Mouse (Mus musculus): ENCODE data around the gene Ctf1. TPM values are rescaled to one million over a fixed set of nuclear protein-coding genes. Genes with fewer than 3 reads are reported as not detected.

Ctf1 gene
- polyA plus RNA-seq, 1 experiment from 2014 or later: 5.2 TPM

GRCm38 (mm10) chr7:127753741-127754140 is 41.2 kb downstream of the Ctf1 start:
- H3K36me3 ChIP-seq (ENCODE audit: control insufficient read depth, insufficient read depth, low read length): peaks cover 27% of the 10 kb centered on the region
- WGBS: 80% methylated on average over 7 of the region's 7 CpGs

GRCm38 (mm10) chr7:127759716-127760115 is 47.2 kb downstream of the Ctf1 start:
- no peak for ATAC-seq
- H3K9ac ChIP-seq (ENCODE audit: low read depth, low read length): no peak overlapping the region
- H3K9me3 ChIP-seq (ENCODE audit: control insufficient read depth, low read length): no peaks in the 10 kb centered on the region
- H3K4me3 ChIP-seq (ENCODE audit: low read length): no peak overlapping the region
- WGBS: 45% methylated on average over 6 of the region's 6 CpGs
- H3K4me1 ChIP-seq (ENCODE audit: control insufficient read depth, insufficient read depth, low read length): peaks cover 14% of the 10 kb centered on the region; the same call in 1 of the 2 replicates
- H3K4me2 ChIP-seq (ENCODE audit: low read depth, low read length): peak overlapping the region; percentile 9; the same call in 1 of the 2 replicates
- no peaks in the 10 kb centered on the region for H3K27me3 ChIP-seq (replicated peaks; ENCODE audit: control insufficient read depth, insufficient read depth, low read length)
- peaks cover 12% of the 10 kb centered on the region for H3K36me3 ChIP-seq (ENCODE audit: control insufficient read depth, insufficient read depth, low read length)
- H3K27ac ChIP-seq (ENCODE audit: low read length): no peak overlapping the region; the same call in 1 of the 2 replicates

More at GRCm38 (mm10) chr7:127753741-127754140, 41.2 kb downstream of the Ctf1 start:
- Histone ChIP-seq H3K4me1 (ENCODE audit: control insufficient read depth, insufficient read depth, low read length) (peaks cover 10% of the 10 kb centered on the region; the same call in 1 of the 2 replicates), H3K27ac (ENCODE audit: low read length) (no peak overlapping the region), H3K4me2 (ENCODE audit: low read depth, low read length) (no peak overlapping the region), H3K4me3 (ENCODE audit: low read length) (no peak overlapping the region), H3K9me3 (ENCODE audit: control insufficient read depth, low read length) (no peaks in the 10 kb centered on the region), H3K9ac (ENCODE audit: low read depth, low read length) (no peak overlapping the region), H3K27me3 (replicated peaks; ENCODE audit: control insufficient read depth, insufficient read depth, low read length) (no peaks in the 10 kb centered on the region)
- ATAC-seq: no peak

- no peak overlapping the region for H3K4me2 ChIP-seq (ENCODE audit: low read depth, low read length)
- WGBS: 58% methylated on average over 3 of the region's 3 CpGs
- H3K36me3 ChIP-seq (ENCODE audit: control insufficient read depth, insufficient read depth, low read length): peaks cover 4% of the 10 kb centered on the region; the same call in 1 of the 2 replicates
- H3K9me3 ChIP-seq (ENCODE audit: control insufficient read depth, low read length): no peaks in the 10 kb centered on the region
- H3K27me3 ChIP-seq (replicated peaks; ENCODE audit: control insufficient read depth, insufficient read depth, low read length): no peaks in the 10 kb centered on the region
- peak overlapping the region; percentile 59 for H3K27ac ChIP-seq (ENCODE audit: low read length)
- H3K4me3 ChIP-seq (ENCODE audit: low read length): no peak overlapping the region
- peak; percentile 30 for ATAC-seq
- H3K9ac ChIP-seq (ENCODE audit: low read depth, low read length): no peak overlapping the region
- peaks cover 9% of the 10 kb centered on the region; the same call in 1 of the 2 replicates for H3K4me1 ChIP-seq (ENCODE audit: control insufficient read depth, insufficient read depth, low read length)
Measured at GRCm38 (mm10) chr7:127760478-127760877, 47.9 kb downstream of the Ctf1 start.

GRCm38 (mm10) chr7:127761026-127761425 is 48.5 kb downstream of the Ctf1 start:
- Histone ChIP-seq H3K27ac (ENCODE audit: low read length) (peak overlapping the region; percentile 59), H3K9me3 (ENCODE audit: control insufficient read depth, low read length) (no peaks in the 10 kb centered on the region), H3K4me2 (ENCODE audit: low read depth, low read length) (no peak overlapping the region), H3K9ac (ENCODE audit: low read depth, low read length) (no peak overlapping the region), H3K4me1 (ENCODE audit: control insufficient read depth, insufficient read depth, low read length) (peaks cover 9% of the 10 kb centered on the region; the same call in 1 of the 2 replicates), H3K4me3 (ENCODE audit: low read length) (no peak overlapping the region), H3K27me3 (replicated peaks; ENCODE audit: control insufficient read depth, insufficient read depth, low read length) (no peaks in the 10 kb centered on the region), H3K36me3 (ENCODE audit: control insufficient read depth, insufficient read depth, low read length) (peaks cover 4% of the 10 kb centered on the region; the same call in 1 of the 2 replicates)
- peak; percentile 67 for ATAC-seq
- 33% methylated on average over 7 of the region's 7 CpGs for WGBS

GRCm38 (mm10) chr7:127763642-127764041 is 51.1 kb downstream of the Ctf1 start:
- Histone ChIP-seq H3K9ac (ENCODE audit: low read depth, low read length) (no peak overlapping the region), H3K36me3 (ENCODE audit: control insufficient read depth, insufficient read depth, low read length) (peaks cover 8% of the 10 kb centered on the region; the same call in 1 of the 2 replicates), H3K4me2 (ENCODE audit: low read depth, low read length) (no peak overlapping the region), H3K27me3 (replicated peaks; ENCODE audit: control insufficient read depth, insufficient read depth, low read length) (no peaks in the 10 kb centered on the region), H3K4me3 (ENCODE audit: low read length) (no peak overlapping the region), H3K9me3 (ENCODE audit: control insufficient read depth, low read length) (no peaks in the 10 kb centered on the region), H3K27ac (ENCODE audit: low read length) (no peak overlapping the region), H3K4me1 (ENCODE audit: control insufficient read depth, insufficient read depth, low read length) (peaks cover 14% of the 10 kb centered on the region)
- ATAC-seq: no peak
- WGBS: 88% methylated on average over 4 of the region's 4 CpGs

- H3K4me1 ChIP-seq (ENCODE audit: control insufficient read depth, insufficient read depth, low read length): peaks cover 13% of the 10 kb centered on the region
- no peak overlapping the region for H3K4me3 ChIP-seq (ENCODE audit: low read length)
- H3K4me2 ChIP-seq (ENCODE audit: low read depth, low read length): no peak overlapping the region
- H3K27ac ChIP-seq (ENCODE audit: low read length): no peak overlapping the region
- H3K9ac ChIP-seq (ENCODE audit: low read depth, low read length): no peak overlapping the region
- no peaks in the 10 kb centered on the region for H3K27me3 ChIP-seq (replicated peaks; ENCODE audit: control insufficient read depth, insufficient read depth, low read length)
- WGBS: 79% methylated on average over 2 of the region's 2 CpGs
- no peaks in the 10 kb centered on the region for H3K9me3 ChIP-seq (ENCODE audit: control insufficient read depth, low read length)
- H3K36me3 ChIP-seq (ENCODE audit: control insufficient read depth, insufficient read depth, low read length): peaks cover 8% of the 10 kb centered on the region; the same call in 1 of the 2 replicates
- no peak for ATAC-seq
Measured at GRCm38 (mm10) chr7:127765756-127766155, 53.2 kb downstream of the Ctf1 start.

- peaks cover 17% of the 10 kb centered on the region for H3K4me1 ChIP-seq (ENCODE audit: control insufficient read depth, insufficient read depth, low read length)
- H3K27ac ChIP-seq (ENCODE audit: low read length): no peak overlapping the region
- 79% methylated on average over 17 of the region's 17 CpGs for WGBS
- no peak overlapping the region for H3K4me2 ChIP-seq (ENCODE audit: low read depth, low read length)
- ATAC-seq: no peak
- H3K9me3 ChIP-seq (ENCODE audit: control insufficient read depth, low read length): no peaks in the 10 kb centered on the region
- no peak overlapping the region for H3K4me3 ChIP-seq (ENCODE audit: low read length)
- no peaks in the 10 kb centered on the region for H3K27me3 ChIP-seq (replicated peaks; ENCODE audit: control insufficient read depth, insufficient read depth, low read length)
- no peak overlapping the region for H3K9ac ChIP-seq (ENCODE audit: low read depth, low read length)
- H3K36me3 ChIP-seq (ENCODE audit: control insufficient read depth, insufficient read depth, low read length): peaks cover 8% of the 10 kb centered on the region; the same call in 1 of the 2 replicates
Measured at GRCm38 (mm10) chr7:127766851-127767609, 54.5 kb downstream of the Ctf1 start.

MicroRNAs within 50 kb of the gene (microRNA counts, 519-probe panel; counts per million panel counts)
- microRNA mmu-miR-762: 1,725 counts per million, percentile 25 among the panel's probes with 10 or more counts

Small RNA genes within 50 kb of the gene (microRNA-seq; reads per million reads assigned to microRNA genes)
- not detected for gene Mir762

Other genes with a start within 250 kb of the Ctf1 start
- gene Fbrs, start 233.5 kb upstream of the Ctf1 start, polyA plus RNA-seq (2015; fragmentation: Nextera tagmentation; extraction: Ambion mirVana): 8.0 and 8.9 TPM in 2 replicates
- gene Srcap, start 200.8 kb upstream of the Ctf1 start, polyA plus RNA-seq (2015; fragmentation: Nextera tagmentation; extraction: Ambion mirVana): 18.4 and 18.6 TPM in 2 replicates
- 10.8 and 11.3 TPM in 2 replicates for gene Gm42715, start 193.2 kb upstream of the Ctf1 start, polyA plus RNA-seq (2015; fragmentation: Nextera tagmentation; extraction: Ambion mirVana)
- gene Tmem265, start 151.3 kb upstream of the Ctf1 start, polyA plus RNA-seq (2015; fragmentation: Nextera tagmentation; extraction: Ambion mirVana): 5.1 and 7.7 TPM in 2 replicates
- 35.7 and 37.7 TPM in 2 replicates for gene Phkg2, start 139.4 kb upstream of the Ctf1 start, polyA plus RNA-seq (2015; fragmentation: Nextera tagmentation; extraction: Ambion mirVana)
- gene Ccdc189, start 124.1 kb upstream of the Ctf1 start, polyA plus RNA-seq (2015; fragmentation: Nextera tagmentation; extraction: Ambion mirVana): 4.8 and 5.2 TPM in 2 replicates
- gene Rnf40, start 124.0 kb upstream of the Ctf1 start, polyA plus RNA-seq (2015; fragmentation: Nextera tagmentation; extraction: Ambion mirVana): 34.3 and 35.2 TPM in 2 replicates
- gene Zfp629, start 96.9 kb upstream of the Ctf1 start, polyA plus RNA-seq (2015; fragmentation: Nextera tagmentation; extraction: Ambion mirVana): 7.9 and 8.5 TPM in 2 replicates
- gene Bcl7c, start 3.8 kb upstream of the Ctf1 start, polyA plus RNA-seq (2015; fragmentation: Nextera tagmentation; extraction: Ambion mirVana): 24.9 and 34.5 TPM in 2 replicates
- 0.07 and 0.12 TPM in 2 replicates for gene Ctf2, start 19.4 kb downstream of the Ctf1 start, polyA plus RNA-seq (2015; fragmentation: Nextera tagmentation; extraction: Ambion mirVana)
- 1.9 and 2.4 TPM in 2 replicates for gene Fbxl19, start 31.8 kb downstream of the Ctf1 start, polyA plus RNA-seq (2015; fragmentation: Nextera tagmentation; extraction: Ambion mirVana)
- 24.6 and 24.9 TPM in 2 replicates for gene Orai3, start 57.1 kb downstream of the Ctf1 start, polyA plus RNA-seq (2015; fragmentation: Nextera tagmentation; extraction: Ambion mirVana)
- gene Setd1a, start 63.9 kb downstream of the Ctf1 start, polyA plus RNA-seq (2015; fragmentation: Nextera tagmentation; extraction: Ambion mirVana): 6.2 and 11.4 TPM in 2 replicates
- gene Gm49388, start 72.9 kb downstream of the Ctf1 start, polyA plus RNA-seq (2015; fragmentation: Nextera tagmentation; extraction: Ambion mirVana): not detected in 2 replicates
- gene Hsd3b7, start 87.9 kb downstream of the Ctf1 start, polyA plus RNA-seq (2015; fragmentation: Nextera tagmentation; extraction: Ambion mirVana): 37.6 and 38.4 TPM in 2 replicates
- gene Stx4a, start 111.6 kb downstream of the Ctf1 start, polyA plus RNA-seq (2015; fragmentation: Nextera tagmentation; extraction: Ambion mirVana): 44.7 and 47.5 TPM in 2 replicates
- gene Stx1b, start 111.8 kb downstream of the Ctf1 start, polyA plus RNA-seq (2015; fragmentation: Nextera tagmentation; extraction: Ambion mirVana): 1.7 and 2.0 TPM in 2 replicates
- gene Zfp646, start 163.5 kb downstream of the Ctf1 start, polyA plus RNA-seq (2015; fragmentation: Nextera tagmentation; extraction: Ambion mirVana): 7.2 and 8.9 TPM in 2 replicates
- gene Zfp668, start 164.1 kb downstream of the Ctf1 start, polyA plus RNA-seq (2015; fragmentation: Nextera tagmentation; extraction: Ambion mirVana): 11.6 and 14.6 TPM in 2 replicates
- 2.6 and 4.0 TPM in 2 replicates for gene Prss53, start 178.2 kb downstream of the Ctf1 start, polyA plus RNA-seq (2015; fragmentation: Nextera tagmentation; extraction: Ambion mirVana)
- not detected in 2 replicates for gene Gm21974, start 182.7 kb downstream of the Ctf1 start, polyA plus RNA-seq (2015; fragmentation: Nextera tagmentation; extraction: Ambion mirVana)
- 260 and 261 TPM in 2 replicates for gene Vkorc1, start 182.9 kb downstream of the Ctf1 start, polyA plus RNA-seq (2015; fragmentation: Nextera tagmentation; extraction: Ambion mirVana)
- 184 and 198 TPM in 2 replicates for gene Bckdk, start 191.3 kb downstream of the Ctf1 start, polyA plus RNA-seq (2015; fragmentation: Nextera tagmentation; extraction: Ambion mirVana)
- 27.3 and 29.2 TPM in 2 replicates for gene Kat8, start 199.8 kb downstream of the Ctf1 start, polyA plus RNA-seq (2015; fragmentation: Nextera tagmentation; extraction: Ambion mirVana)
- 82.2 and 90.8 TPM in 2 replicates for gene Prss8, start 217.4 kb downstream of the Ctf1 start, polyA plus RNA-seq (2015; fragmentation: Nextera tagmentation; extraction: Ambion mirVana)
- 9.6 and 10.3 TPM in 2 replicates for gene Prss36, start 234.0 kb downstream of the Ctf1 start, polyA plus RNA-seq (2015; fragmentation: Nextera tagmentation; extraction: Ambion mirVana)

Measured in intestine, embryonic 16.5 days (tissue).